Mouse (Mus musculus) layer of hippocampus, adult 2 months (tissue): Measurements from ENCODE around the gene Parp16. TPM values are rescaled to one million over a fixed set of nuclear protein-coding genes. Genes with fewer than 3 reads are reported as not detected.
"Not testable (repeated sequence)": the region's sequence is repeated elsewhere in the genome, so short reads cannot be mapped to it uniquely, and the experiment has no call there.

ENCODE experiments used
- DNase-seq, 2 experiments: peaks; one replicate each; pipeline ENCODE4 v3.0.0; 2022; ENCODE audit warnings: low spot score in 2 of 2
- H3K27ac ChIP-seq: fragments of 200-600 bp; 2 replicates; pipeline ENCODE4 v1.8.1; 2022
- H3K4me3 ChIP-seq: fragments of 200-600 bp; 2 replicates; pipeline ENCODE4 v1.8.1; 2022; ENCODE audit warnings: mild to moderate bottlenecking
- CTCF ChIP-seq: fragments of 200-600 bp; conservative IDR thresholded peaks from 2 replicates; pipeline ENCODE4 v1.8.1; 2022; ENCODE audit warnings: antibody characterized with exemption, mild to moderate bottlenecking, moderate library complexity
- total RNA-seq, 2 experiments: library from RNA; stranded (reverse); gene quantifications; 2 replicates each; pipeline ENCODE4 v1.2.3; 2021

Gene Parp16
- total RNA-seq, 2 experiments from 2014 or later, result 5.0 to 5.1 TPM

DNA sequence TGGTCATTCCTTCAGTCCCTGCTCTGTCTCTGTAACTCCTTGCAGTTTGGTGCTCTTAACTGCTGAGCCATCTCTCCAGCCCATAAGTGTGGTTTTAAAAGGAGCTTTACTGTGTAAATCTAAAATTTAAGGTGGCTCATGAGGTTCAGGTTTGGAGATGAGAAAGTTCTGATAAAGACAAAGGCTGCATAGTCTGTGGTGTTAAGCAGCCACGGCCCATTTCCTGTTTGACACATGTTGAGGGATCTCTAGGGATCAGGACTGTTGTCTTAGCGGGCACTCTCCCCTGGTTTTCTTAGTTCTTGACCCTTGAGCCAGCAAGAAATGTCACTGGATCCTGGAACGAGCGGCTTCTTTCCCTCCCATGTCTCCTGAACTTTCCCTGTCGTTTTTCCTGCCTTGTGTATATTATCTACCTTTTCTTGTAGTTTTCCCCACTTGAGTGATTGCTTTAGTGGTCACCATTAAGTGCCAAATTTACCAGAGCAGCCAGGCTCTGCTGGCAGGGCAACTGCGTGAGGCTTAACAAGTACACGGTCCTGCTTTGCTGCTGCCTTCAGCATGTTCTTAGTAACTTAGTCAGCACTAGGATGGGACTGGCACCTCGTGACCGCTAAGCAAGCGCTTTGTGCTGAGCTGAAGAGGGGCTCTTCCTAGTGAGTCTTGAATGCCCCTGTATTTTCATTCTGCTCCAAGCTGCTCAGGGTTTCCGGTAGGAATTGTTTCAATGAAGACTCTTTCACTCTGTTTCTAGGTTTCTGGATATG is 10.1 kb downstream of the Parp16 start:
- H3K4me3 ChIP-seq, result no peak overlapping the region
- DNase-seq, result no peak
- no peak for TF ChIP-seq CTCF
- H3K27ac ChIP-seq, result no peak overlapping the region

DNA sequence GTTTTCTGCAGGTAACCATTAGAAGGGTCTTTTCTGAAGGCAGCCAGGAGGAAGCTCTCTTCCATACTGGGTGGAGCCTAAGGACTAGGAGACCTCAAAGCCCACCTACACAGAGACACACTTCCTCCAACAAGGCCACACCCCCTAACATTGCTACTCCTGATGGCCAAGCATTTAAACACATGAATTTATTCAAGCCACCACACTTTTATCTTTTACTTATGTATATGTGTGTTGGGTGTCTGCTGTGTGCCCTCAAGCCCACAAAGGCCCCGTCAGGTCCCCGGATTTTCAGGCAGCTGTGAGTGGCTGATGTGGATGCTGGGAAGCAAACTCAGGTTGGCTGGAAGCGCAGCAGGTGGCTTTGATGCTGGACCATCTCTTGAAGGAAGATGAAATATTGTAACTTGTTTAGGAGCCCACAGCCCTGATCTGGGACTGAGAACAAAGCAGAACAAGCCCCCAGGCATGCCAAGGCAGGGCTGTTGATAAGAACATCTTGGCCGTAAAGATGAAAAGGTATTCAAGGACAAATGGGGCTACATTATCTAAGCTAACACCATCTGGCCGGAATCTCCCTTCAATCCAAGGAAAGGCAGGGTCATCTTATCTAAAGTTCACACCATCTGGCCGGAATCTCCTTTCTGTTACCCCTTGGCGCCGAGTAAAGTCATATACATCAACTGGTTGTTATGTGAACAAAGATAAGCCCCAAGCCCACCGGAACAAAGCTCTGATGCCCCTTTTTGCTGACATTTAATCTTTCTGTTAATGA is 12.1 kb downstream of the Parp16 start:
- H3K27ac ChIP-seq, H3K4me3 ChIP-seq, DNase-seq: not testable (repeated sequence)

DNA sequence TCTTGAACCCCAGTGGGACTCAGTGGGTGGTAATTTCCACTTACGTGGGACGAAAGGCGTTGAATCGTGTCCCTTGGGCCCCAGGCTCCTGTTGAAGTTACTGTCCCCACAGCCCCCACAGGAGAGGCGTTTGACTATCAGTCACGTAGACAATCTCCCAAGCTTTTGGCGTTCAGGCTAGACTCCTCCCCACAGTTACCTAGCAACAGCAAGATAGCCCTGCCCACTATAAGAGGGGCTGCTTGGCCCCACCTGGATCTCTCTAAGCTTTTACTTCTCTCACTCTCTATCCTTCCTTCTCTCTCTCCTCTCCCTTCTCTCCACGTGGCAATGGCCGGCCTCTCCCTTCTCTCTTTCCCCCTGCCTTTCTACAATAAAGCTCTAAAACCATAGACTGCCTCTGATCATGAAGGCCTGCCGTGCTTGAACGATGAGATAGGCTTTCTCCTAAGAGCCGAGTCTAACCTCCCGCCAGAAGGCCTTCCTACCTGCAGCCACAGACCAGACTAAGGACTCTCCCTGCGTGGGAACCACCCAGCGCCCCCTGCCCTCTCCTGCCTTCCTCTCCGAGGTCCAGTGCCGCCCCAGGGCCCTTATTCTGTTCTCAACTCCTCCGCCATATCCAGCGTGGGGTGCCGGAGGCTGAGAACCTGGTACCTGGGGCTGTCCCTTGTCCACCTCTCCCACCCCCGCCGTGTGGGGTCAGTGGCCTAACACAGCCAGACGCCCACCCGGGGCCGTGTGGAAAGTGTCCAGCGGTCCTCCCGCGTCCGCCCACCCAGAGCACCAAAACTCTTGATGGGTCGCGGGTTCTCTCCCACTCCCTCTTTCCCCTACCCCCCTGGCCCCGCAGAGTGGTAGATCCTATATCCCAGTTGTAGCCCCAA is 13.4 kb downstream of the Parp16 start:
- no peak for TF ChIP-seq CTCF
- no peak overlapping the region for H3K27ac ChIP-seq
- DNase-seq, result no peak
- no peak overlapping the region for H3K4me3 ChIP-seq

DNA sequence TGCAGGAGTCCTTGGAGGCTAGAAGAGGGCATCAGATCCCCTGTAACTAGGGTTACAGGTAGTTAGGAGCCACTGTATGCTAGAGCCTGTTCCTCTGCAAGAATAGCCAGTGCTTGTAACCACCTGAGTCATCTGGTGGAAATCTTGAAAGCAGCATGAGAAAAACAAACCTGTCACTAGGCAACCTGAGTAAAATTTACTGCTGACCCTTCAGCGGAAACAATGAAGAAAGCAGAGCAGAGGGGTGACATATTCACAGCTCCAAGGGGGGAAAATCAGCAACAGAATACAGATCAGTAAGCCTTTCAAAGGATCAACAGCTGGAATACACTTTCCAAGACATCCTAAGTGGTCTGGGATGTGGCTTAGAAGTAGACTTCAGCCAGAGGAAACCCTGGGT is 16.4 kb downstream of the Parp16 start:
- no peak for TF ChIP-seq CTCF
- H3K27ac ChIP-seq, result no peak overlapping the region
- no peak overlapping the region for H3K4me3 ChIP-seq
- DNase-seq, result no peak

DNA sequence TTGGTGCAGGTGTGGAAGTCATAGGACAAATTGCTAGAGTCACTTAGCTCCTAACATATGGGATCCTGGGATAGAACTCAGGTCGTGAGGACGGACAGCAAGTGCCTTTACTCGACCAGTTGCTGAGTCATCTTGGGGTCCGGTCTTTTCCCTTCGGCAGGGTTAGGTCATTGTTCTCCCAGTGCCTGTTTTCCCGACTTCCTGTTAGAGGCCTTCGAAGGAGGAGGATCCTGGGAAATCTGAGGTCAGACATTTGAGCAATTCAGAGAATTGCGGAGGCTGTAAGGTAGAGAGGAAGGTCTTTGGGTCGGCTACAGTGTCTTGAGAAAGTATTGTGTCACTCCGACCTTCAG is 19.2 kb downstream of the Parp16 start:
- H3K27ac ChIP-seq, result peak overlapping the region; percentile 96
- no peak for TF ChIP-seq CTCF
- peak overlapping the region; percentile 60 for H3K4me3 ChIP-seq
- no peak for DNase-seq

DNA sequence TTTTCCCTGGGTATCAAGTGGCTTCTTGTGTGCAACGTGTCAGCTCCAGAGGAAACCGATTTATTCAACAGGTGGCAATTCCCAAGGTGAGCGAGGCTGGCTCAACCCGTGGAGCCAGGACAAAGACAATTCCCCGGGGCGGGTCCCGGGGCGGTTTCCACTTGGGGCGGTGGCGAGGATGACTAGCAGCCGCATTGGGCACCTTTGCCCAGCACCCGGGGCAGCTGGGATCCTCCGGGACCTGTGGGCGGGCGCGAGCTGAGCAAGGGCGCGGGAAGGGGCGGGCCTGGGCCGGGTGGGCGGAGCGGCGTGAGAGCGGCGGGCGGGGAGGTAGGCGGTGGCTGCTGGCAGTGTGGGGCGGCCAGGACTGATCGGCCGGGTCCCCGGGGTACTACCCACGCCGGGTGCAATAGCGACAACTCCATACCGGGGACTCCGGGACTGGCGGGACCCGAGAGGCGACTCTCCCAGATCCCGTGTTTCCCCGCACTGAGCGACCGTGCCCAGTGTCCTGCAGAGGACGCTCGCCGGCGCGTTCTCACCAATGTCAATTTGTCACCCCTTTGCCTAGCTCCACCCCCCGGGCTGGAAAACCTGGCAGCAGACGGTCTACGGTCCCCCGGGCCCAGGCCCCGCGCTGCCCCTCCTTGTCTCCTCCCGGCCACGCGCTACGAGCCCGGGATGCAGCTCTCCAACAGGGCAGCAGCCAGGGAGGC is 19.8 kb downstream of the Parp16 start:
- DNase-seq, result peak; percentile 72 to 78
- H3K27ac ChIP-seq, result peak overlapping the region; percentile 96
- peak; percentile 67 for TF ChIP-seq CTCF
- peak overlapping the region; percentile 60 for H3K4me3 ChIP-seq

DNA sequence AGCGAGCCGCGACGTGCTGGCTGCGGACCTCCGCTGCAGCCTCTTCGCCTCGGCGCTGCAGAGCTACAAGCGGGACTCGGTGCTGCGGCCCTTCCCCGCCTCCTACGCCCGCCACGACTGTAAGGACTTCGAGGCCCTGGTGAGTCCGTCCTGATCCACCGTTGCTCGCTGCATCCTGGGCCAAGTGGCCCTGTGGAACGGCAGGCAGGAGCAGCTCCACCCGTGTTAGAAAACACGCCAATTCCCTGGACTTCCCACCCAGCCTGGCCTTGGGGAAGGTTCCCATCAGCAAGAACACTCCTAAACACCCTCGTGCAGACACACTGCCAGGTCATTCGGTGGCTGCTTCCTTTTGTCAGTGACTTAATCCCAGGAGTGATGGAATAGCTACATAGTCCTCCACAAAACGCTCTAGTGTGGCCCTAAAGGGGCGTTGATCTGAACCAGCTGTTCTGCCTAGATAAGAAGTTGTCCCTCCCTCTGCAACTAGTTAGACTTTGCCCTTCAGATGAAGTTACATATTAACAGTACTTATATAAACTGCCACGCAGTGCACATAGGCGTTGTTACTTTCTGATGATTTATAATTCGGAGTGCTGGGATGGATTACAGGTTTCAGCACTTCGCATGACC is 20.5 kb downstream of the Parp16 start:
- H3K4me3 ChIP-seq, result peak overlapping the region; percentile 60
- TF ChIP-seq CTCF, result no peak
- peak overlapping the region; percentile 96 for H3K27ac ChIP-seq
- peak in 1 of 2 experiments; percentile 34 for DNase-seq

DNA sequence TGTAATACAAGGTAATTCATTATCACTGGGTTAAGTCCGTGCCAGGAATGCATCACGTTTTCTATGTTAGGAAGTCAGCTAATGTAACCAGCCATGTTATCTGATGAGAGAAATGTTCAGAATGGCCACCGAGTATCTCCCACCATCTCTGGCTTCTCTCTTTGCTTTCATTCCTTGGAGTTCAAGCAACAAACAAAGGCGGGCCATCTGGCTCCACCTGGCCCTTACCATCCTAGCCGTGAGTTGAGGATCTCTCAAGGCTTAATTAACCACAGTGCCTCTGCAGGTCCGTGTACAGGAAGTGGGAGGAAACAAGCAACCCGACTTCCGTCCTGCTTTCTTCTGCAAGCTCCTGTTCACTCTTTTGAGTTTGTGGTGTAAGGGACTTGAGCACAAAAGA is 21.8 kb downstream of the Parp16 start:
- H3K27ac ChIP-seq, result no peak overlapping the region
- TF ChIP-seq CTCF, result no peak
- H3K4me3 ChIP-seq, result no peak overlapping the region
- no peak for DNase-seq

DNA sequence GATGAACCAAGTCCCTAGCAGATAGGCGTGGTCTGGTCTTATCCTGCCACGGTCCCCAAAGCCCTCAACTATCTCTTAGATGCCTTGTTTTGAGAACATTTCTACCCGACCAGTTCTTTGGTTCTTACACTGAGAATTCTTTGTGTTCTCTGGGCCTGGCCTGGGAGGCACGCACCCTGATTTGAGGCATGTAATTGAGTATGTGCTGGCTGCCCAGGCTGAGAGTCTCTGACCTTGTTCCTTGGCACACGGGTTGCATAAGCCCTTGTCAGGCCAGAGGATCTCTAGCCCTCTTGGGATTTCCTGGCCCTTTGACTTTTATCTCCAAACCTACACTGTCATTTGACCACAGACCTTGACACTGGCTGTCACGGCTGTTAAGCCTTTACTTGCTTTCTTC is 22.5 kb downstream of the Parp16 start:
- H3K4me3 ChIP-seq, result no peak overlapping the region
- no peak for TF ChIP-seq CTCF

DNA sequence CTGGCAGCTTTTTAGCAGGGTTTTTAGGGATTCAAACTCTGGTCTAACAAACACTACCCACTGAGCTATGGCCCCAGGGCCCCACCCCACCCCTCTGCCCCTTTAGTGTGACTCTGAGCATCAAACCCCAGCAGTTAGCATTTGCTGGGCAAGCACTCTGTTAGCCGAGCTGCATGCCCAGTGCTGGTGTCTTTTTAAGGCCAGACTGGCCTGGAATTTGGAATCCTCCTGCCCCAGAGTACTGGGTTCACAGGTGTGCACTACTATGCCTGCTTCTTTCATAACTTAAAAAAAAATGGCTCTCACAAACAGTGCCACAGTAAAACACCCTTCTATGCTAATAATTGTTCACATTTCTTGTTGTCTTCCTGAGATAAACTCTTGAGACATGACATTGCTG is 23.8 kb downstream of the Parp16 start:
- H3K4me3 ChIP-seq, result no peak overlapping the region
- no peak for DNase-seq
- no peak for TF ChIP-seq CTCF
- no peak overlapping the region for H3K27ac ChIP-seq

More for the DNA sequence above, 22.5 kb downstream of the Parp16 start:
- DNase-seq, result no peak
- H3K27ac ChIP-seq, result no peak overlapping the region

DNA sequence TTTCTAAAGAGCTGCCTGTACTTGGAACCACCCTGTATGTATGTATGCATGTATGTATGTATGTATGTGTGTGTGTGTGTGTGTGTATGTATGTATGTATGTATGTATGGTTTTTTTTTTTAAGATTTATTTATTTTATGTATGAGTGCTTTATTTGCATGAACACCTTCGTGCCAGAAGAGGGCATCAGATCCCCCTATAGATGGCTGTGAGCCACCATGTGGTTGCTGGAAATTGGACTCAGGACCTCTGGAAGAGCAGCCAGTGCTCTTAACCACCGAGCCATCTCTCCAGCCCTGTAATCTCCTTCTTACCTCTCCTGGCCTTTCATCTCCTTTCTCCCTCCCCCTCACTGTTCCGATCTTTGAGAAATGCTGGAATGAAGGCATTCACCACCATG is 25.2 kb downstream of the Parp16 start:
- DNase-seq, H3K4me3 ChIP-seq, H3K27ac ChIP-seq: not testable (repeated sequence)
- TF ChIP-seq CTCF, result peak; percentile 47

DNA sequence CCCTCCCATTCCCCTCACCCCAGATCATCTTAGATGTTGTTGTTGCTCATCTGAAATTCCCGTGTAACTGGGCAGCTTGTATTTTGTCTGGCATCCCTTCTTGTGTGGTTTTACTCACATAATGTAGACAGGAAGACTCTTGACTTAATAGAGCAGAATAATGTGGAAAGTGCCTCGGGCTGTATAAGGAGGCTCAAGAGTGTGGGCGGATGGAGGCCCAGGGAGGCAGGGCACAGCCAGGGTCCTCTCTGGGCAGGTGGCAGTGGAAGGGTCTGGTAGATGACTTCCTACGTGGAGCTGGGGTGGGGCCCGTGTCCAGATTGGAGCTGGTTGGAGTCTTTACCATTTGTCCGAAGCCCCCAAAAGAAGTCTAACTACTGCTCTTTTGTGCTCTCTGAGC is 28.8 kb downstream of the Parp16 start:
- H3K4me3 ChIP-seq, result no peak overlapping the region
- H3K27ac ChIP-seq, result no peak overlapping the region
- DNase-seq, result no peak
- no peak for TF ChIP-seq CTCF
